Mouse (Mus musculus): ENCODE data around the gene Frmd6.

- TF ChIP-seq CTCF (IDR thresholded peaks at IDR 0.05; ENCODE audit: control insufficient read depth, insufficient read depth, low read length) (no peak), POLR2A (IDR thresholded peaks at IDR 0.05; ENCODE audit: borderline replicate concordance, control insufficient read depth, low read depth, low read length) (no peak)
Measured at GRCm38 (mm10) chr12:70898450-70898849, 73.1 kb downstream of the Frmd6 start.

Measured in bone marrow, adult 2 months (tissue).